Mouse (Mus musculus) myocyte (in vitro differentiated cells): ENCODE results near the gene Gm5431. TPM values are rescaled to one million over a fixed set of nuclear protein-coding genes. Genes with fewer than 3 reads are reported as not detected.

Experiments used
- H3K27me3 ChIP-seq: one replicate; pipeline ENCODE4 v1.6.1; 2011; ENCODE audit not compliant: control insufficient read depth, insufficient read depth, insufficient read length
- H3K36me3 ChIP-seq: one replicate; pipeline ENCODE4 v1.6.1; 2011; ENCODE audit not compliant: control insufficient read depth, insufficient read depth
- H3K4me2 ChIP-seq: one replicate; pipeline ENCODE4 v1.6.1; 2011; ENCODE audit warnings: low read depth, control low read depth
- H3K4me3 ChIP-seq: one replicate; pipeline ENCODE4 v1.5.1; 2011; ENCODE audit warnings: mild to moderate bottlenecking, control low read depth, moderate library complexity
- H3K79me2 ChIP-seq: one replicate; pipeline ENCODE4 v1.6.1; 2011; ENCODE audit not compliant: control insufficient read depth, insufficient read depth
- H3ac ChIP-seq: one replicate; pipeline ENCODE4 v1.6.1; 2011; ENCODE audit not compliant: control insufficient read depth, insufficient read length
- CEBPB ChIP-seq: IDR thresholded peaks from 2 replicates; pipeline ENCODE4 v1.6.1; 2011; ENCODE audit warnings: mild to moderate bottlenecking, moderate library complexity; ENCODE audit not compliant: poor library complexity, insufficient read depth, severe bottlenecking
- E2F4 ChIP-seq: IDR thresholded peaks from one replicate; pipeline ENCODE4 v1.6.1; 2011; ENCODE audit warnings: mild to moderate bottlenecking, control low read depth, moderate library complexity; ENCODE audit not compliant: insufficient read depth
- MAX ChIP-seq: IDR thresholded peaks from one replicate; pipeline ENCODE4 v1.6.1; 2011; ENCODE audit warnings: low read depth, mild to moderate bottlenecking, control low read depth
- MYOD1 ChIP-seq, 3 experiments: IDR thresholded peaks; one replicate each; pipeline ENCODE4 v1.6.1; 2011; ENCODE audit warnings: control low read depth in 2 of 3, low read depth in 2 of 3, mild to moderate bottlenecking in 2 of 3, moderate library complexity in 1 of 3; ENCODE audit not compliant: insufficient read length in 2 of 3, control insufficient read depth in 1 of 3
- MYOG ChIP-seq, 3 experiments: IDR thresholded peaks; one replicate each; pipeline ENCODE4 v1.6.1; 2011; ENCODE audit warnings: control low read depth in 2 of 3, low read depth in 2 of 3, mild to moderate bottlenecking in 2 of 3; ENCODE audit not compliant: insufficient read length in 2 of 3, control insufficient read depth in 1 of 3, insufficient read depth in 1 of 3
- POLR2A ChIP-seq: IDR thresholded peaks from one replicate; pipeline ENCODE4 v1.6.1; 2011; ENCODE audit warnings: low read depth, mild to moderate bottlenecking, control low read depth, moderate library complexity; ENCODE audit not compliant: insufficient read length
- POLR2AphosphoS2 ChIP-seq: IDR thresholded peaks from one replicate; pipeline ENCODE4 v1.6.1; 2011; ENCODE audit warnings: low read depth, control low read depth; ENCODE audit not compliant: insufficient read length
- REST ChIP-seq: IDR thresholded peaks from one replicate; pipeline ENCODE4 v1.6.1; 2011; ENCODE audit warnings: mild to moderate bottlenecking, control low read depth, moderate library complexity; ENCODE audit not compliant: insufficient read depth, insufficient read length
- SRF ChIP-seq: IDR thresholded peaks from one replicate; pipeline ENCODE4 v1.6.1; 2011; ENCODE audit warnings: low read depth; ENCODE audit not compliant: control insufficient read depth, insufficient read length
- TCF12 ChIP-seq: IDR thresholded peaks from one replicate; pipeline ENCODE4 v1.6.1; 2011; ENCODE audit warnings: mild to moderate bottlenecking, control low read depth; ENCODE audit not compliant: poor library complexity, insufficient read depth, severe bottlenecking
- TCF3 ChIP-seq: IDR thresholded peaks from one replicate; pipeline ENCODE4 v1.6.1; 2011; ENCODE audit warnings: low read depth, control low read depth; ENCODE audit not compliant: insufficient read length
- USF1 ChIP-seq: IDR thresholded peaks from one replicate; pipeline ENCODE4 v1.6.1; 2011; ENCODE audit warnings: low read depth, mild to moderate bottlenecking, control low read depth, moderate library complexity
- polyA plus RNA-seq: library from polyadenylated mRNA; unstranded; fragments of >200 nt; fragmentation: generic; extraction: Trizol; gene quantifications from one replicate; pipeline ENCODE4 v1.2.1, GENCODE M21; 2012; ENCODE audit warnings: missing spikeins

The Gm5431 gene
- polyA plus RNA-seq, 1 experiment = not detected

GRCm38 (mm10) chr11:48844309-48844708 lies 57.7 kb downstream of the Gm5431 start:
- TF ChIP-seq MAX = no peak
- no peak for TF ChIP-seq MYOG (IDR thresholded peaks at IDR 0.05; ENCODE audit: control insufficient read depth in 1 of 3, insufficient read depth in 1 of 3, insufficient read length in 2 of 3, low read depth in 2 of 3)
- no peak for TF ChIP-seq TCF12
- TF ChIP-seq USF1 = no peak
- TF ChIP-seq SRF = no peak
- no peak for TF ChIP-seq POLR2A
- no peak for TF ChIP-seq CEBPB
- TF ChIP-seq MYOD1 (IDR thresholded peaks at IDR 0.05; ENCODE audit: control insufficient read depth in 1 of 3, insufficient read length in 2 of 3, low read depth in 2 of 3) = no peak
- no peak overlapping the region for H3K4me3 ChIP-seq

GRCm38 (mm10) chr11:48843202-48843601 lies 58.8 kb downstream of the Gm5431 start:
- no peak overlapping the region for H3K4me2 ChIP-seq
- no peak for TF ChIP-seq TCF12
- H3K79me2 ChIP-seq = no peaks in the 10 kb centered on the region
- no peaks in the 10 kb centered on the region for H3K36me3 ChIP-seq
- no peak overlapping the region for H3ac ChIP-seq
- no peak overlapping the region for H3K4me3 ChIP-seq
- H3K27me3 ChIP-seq = no peaks in the 10 kb centered on the region

More at GRCm38 (mm10) chr11:48844309-48844708, 57.7 kb downstream of the Gm5431 start:
- Histone ChIP-seq H3ac (no peak overlapping the region), H3K4me2 (no peak overlapping the region), H3K27me3 (no peaks in the 10 kb centered on the region), H3K36me3 (no peaks in the 10 kb centered on the region), H3K79me2 (no peaks in the 10 kb centered on the region)

GRCm38 (mm10) chr11:48842378-48842792 lies 59.6 kb downstream of the Gm5431 start:
- no peaks in the 10 kb centered on the region for H3K36me3 ChIP-seq
- TF ChIP-seq CEBPB = no peak
- no peak for TF ChIP-seq MYOG (IDR thresholded peaks at IDR 0.05; ENCODE audit: control insufficient read depth in 1 of 3, insufficient read depth in 1 of 3, insufficient read length in 2 of 3, low read depth in 2 of 3)
- no peak for TF ChIP-seq SRF
- no peak for TF ChIP-seq E2F4
- no peak for TF ChIP-seq MYOD1 (IDR thresholded peaks at IDR 0.05; ENCODE audit: control insufficient read depth in 1 of 3, insufficient read length in 2 of 3, low read depth in 2 of 3)
- TF ChIP-seq TCF12 = no peak
- TF ChIP-seq TCF3 = no peak
- TF ChIP-seq POLR2A = no peak
- no peak overlapping the region for H3ac ChIP-seq
- no peaks in the 10 kb centered on the region for H3K27me3 ChIP-seq
- H3K79me2 ChIP-seq = no peaks in the 10 kb centered on the region
- H3K4me3 ChIP-seq = no peak overlapping the region
- no peak overlapping the region for H3K4me2 ChIP-seq

- H3K27me3 ChIP-seq = no peaks in the 10 kb centered on the region
- no peaks in the 10 kb centered on the region for H3K36me3 ChIP-seq
- no peaks in the 10 kb centered on the region for H3K79me2 ChIP-seq
- no peak overlapping the region for H3ac ChIP-seq
- H3K4me3 ChIP-seq = no peak overlapping the region
- H3K4me2 ChIP-seq = no peak overlapping the region
- TF ChIP-seq TCF12 = no peak
- TF ChIP-seq USF1 = no peak
- TF ChIP-seq POLR2AphosphoS2 = no peak
These were observed 60.8 kb downstream of the Gm5431 start for GRCm38 (mm10) chr11:48841213-48841612.

GRCm38 (mm10) chr11:48840805-48841204 lies 61.2 kb downstream of the Gm5431 start:
- H3K4me3 ChIP-seq = no peak overlapping the region
- H3K36me3 ChIP-seq = no peaks in the 10 kb centered on the region
- H3K4me2 ChIP-seq = no peak overlapping the region
- no peaks in the 10 kb centered on the region for H3K79me2 ChIP-seq
- TF ChIP-seq MAX (no peak), POLR2AphosphoS2 (no peak), CEBPB (no peak), POLR2A (no peak), E2F4 (no peak), TCF3 (no peak), SRF (no peak), TCF12 (no peak), MYOD1 (IDR thresholded peaks at IDR 0.05; ENCODE audit: control insufficient read depth in 1 of 3, insufficient read length in 2 of 3, low read depth in 2 of 3) (no peak), REST (no peak), MYOG (IDR thresholded peaks at IDR 0.05; ENCODE audit: control insufficient read depth in 1 of 3, insufficient read depth in 1 of 3, insufficient read length in 2 of 3, low read depth in 2 of 3) (no peak), USF1 (no peak)
- H3ac ChIP-seq = no peak overlapping the region
- no peaks in the 10 kb centered on the region for H3K27me3 ChIP-seq
